Mouse (Mus musculus): Measurements from ENCODE around the gene Ttf1. TPM values are rescaled to one million over a fixed set of nuclear protein-coding genes. Genes with fewer than 3 reads are reported as not detected.
"Not testable (repeated sequence)": the region's sequence is repeated elsewhere in the genome, so short reads cannot be mapped to it uniquely, and the experiment has no call there.

Ttf1 gene
- polyA plus RNA-seq, 1 experiment from 2014 or later, result 12.0 TPM

- WGBS, result 96% methylated on average over 7 of the region's 7 CpGs
- H3K4me1 ChIP-seq, result no peaks in the 10 kb centered on the region
- peaks cover 85% of the 10 kb centered on the region for H3K36me3 ChIP-seq
- H3K4me3 ChIP-seq, result no peak overlapping the region
- H3K27ac ChIP-seq, result no peak overlapping the region
- no peaks in the 10 kb centered on the region for H3K27me3 ChIP-seq
- no peak overlapping the region for H3K9ac ChIP-seq
- no peaks in the 10 kb centered on the region for H3K9me3 ChIP-seq (replicated peaks)
- no peak overlapping the region for H3K4me2 ChIP-seq (replicated peaks)
- ATAC-seq (ENCODE audit: low FRiP score), result no peak
These were observed 14.6 kb downstream of the Ttf1 start for GRCm38 (mm10) chr2:29074676-29075075.

DNA sequence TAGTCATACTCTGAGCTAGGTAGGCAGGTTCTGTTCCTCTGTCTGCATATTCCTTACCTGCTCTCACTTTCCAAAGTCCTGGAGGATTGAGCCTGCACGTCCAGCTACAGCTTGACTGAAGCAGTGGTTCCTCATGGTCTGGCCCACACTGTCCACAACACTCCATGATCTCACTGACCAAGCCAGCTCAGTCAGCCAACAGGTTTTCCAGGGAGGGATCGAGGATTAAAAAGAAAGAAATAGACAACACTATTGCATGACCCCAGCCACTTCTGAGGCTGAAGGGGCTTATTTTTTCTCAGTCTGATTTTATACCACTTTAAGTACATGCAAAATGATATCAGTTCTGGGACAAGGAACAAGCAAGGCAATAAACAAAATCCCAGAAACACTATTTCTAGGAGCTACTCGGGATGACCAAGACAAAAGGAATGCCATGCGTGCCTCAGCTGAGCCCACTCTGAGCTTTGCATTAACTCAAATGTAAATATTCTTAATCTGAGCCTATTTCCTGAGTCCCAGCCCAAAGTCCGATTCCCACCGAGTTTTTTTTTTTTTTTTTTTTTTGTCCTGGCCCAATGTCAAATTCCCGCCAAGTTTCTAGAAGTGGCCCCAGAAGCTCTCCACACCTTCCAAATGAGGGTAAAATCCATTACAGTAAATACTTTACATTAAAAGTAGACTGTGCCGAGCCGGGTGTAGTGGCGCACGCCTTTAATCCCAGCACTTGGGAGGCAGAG, 15.4 kb downstream of the Ttf1 start:
- H3K9ac ChIP-seq, result no peak overlapping the region
- H3K4me1 ChIP-seq, result no peaks in the 10 kb centered on the region
- no peak overlapping the region for H3K4me2 ChIP-seq (replicated peaks)
- H3K36me3 ChIP-seq, result peaks cover 87% of the 10 kb centered on the region
- no peaks in the 10 kb centered on the region for H3K9me3 ChIP-seq (replicated peaks)
- no peak for ATAC-seq (ENCODE audit: low FRiP score)
- H3K27ac ChIP-seq, result no peak overlapping the region
- H3K4me3 ChIP-seq, result no peak overlapping the region
- 96% methylated on average over 11 of the region's 11 CpGs for WGBS
- no peaks in the 10 kb centered on the region for H3K27me3 ChIP-seq

GRCm38 (mm10) chr2:29076226-29076625, 16.2 kb downstream of the Ttf1 start:
- no peak overlapping the region for H3K27ac ChIP-seq
- no peaks in the 10 kb centered on the region for H3K9me3 ChIP-seq (replicated peaks)
- H3K4me1 ChIP-seq, result no peaks in the 10 kb centered on the region
- no peak overlapping the region for H3K4me2 ChIP-seq (replicated peaks)
- whole genome bisulfite sequencing, result 88% methylated on average over 2 of the region's 2 CpGs
- no peak overlapping the region for H3K9ac ChIP-seq
- H3K36me3 ChIP-seq, result peaks cover 87% of the 10 kb centered on the region
- no peak overlapping the region for H3K4me3 ChIP-seq
- ATAC-seq (ENCODE audit: low FRiP score), result no peak
- no peaks in the 10 kb centered on the region for H3K27me3 ChIP-seq

DNA sequence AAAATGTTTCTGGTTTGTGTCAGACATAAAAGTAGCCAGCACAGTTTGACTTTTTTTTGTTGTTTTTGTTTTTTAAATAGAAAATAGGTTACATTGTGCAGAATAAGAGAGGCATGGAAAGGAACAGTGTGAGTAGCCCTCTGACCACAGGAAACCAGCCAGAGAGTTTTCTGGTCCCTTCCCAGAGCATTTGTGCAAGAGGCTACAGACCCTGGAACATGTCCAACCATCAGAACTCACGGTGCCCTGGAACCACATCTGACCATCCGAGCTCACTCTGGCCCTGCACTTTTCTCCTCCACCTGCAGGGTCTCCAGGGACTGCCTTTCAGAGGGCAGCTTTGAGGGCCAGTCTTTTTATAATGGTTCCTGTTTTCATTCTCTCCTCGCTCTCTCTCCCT, 21.9 kb downstream of the Ttf1 start:
- Histone ChIP-seq H3K4me1 (no peaks in the 10 kb centered on the region), H3K9ac (no peak overlapping the region), H3K27ac (no peak overlapping the region), H3K36me3 (peaks cover 89% of the 10 kb centered on the region), H3K27me3 (no peaks in the 10 kb centered on the region), H3K9me3 (replicated peaks) (no peaks in the 10 kb centered on the region), H3K4me3 (no peak overlapping the region), H3K4me2 (replicated peaks) (no peak overlapping the region)
- 74% methylated on average over 3 of the region's 3 CpGs for WGBS
- ATAC-seq (ENCODE audit: low FRiP score), result no peak

GRCm38 (mm10) chr2:29086026-29086425, 26.0 kb downstream of the Ttf1 start:
- Histone ChIP-seq H3K36me3 (peaks cover 63% of the 10 kb centered on the region), H3K27me3 (no peaks in the 10 kb centered on the region), H3K27ac (no peak overlapping the region), H3K4me3 (no peak overlapping the region), H3K9ac (no peak overlapping the region), H3K4me1 (no peaks in the 10 kb centered on the region), H3K9me3 (replicated peaks) (no peaks in the 10 kb centered on the region), H3K4me2 (replicated peaks) (no peak overlapping the region)
- 97% methylated on average over 7 of the region's 7 CpGs for WGBS
- no peak for ATAC-seq (ENCODE audit: low FRiP score)

DNA sequence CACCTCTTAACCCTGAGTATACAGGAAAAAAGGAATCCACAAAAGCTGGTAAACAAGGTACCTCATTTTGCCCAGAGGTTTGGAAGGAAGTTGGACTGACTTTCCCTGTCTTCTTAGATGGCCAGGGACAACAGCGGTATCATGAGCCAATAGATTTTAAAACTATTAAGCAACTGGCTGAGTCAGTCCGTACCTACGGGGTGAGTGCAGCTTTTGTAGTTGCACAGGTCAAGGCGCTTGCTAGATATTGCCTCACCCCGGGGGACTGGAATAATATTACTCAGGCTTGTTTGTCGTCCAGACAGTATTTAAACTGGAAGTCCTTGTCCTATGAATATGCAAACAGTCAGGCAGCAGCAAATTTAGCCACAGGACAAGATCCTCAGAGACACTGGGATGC, 29.2 kb downstream of the Ttf1 start:
- WGBS, result 74% methylated on average over 6 of the region's 6 CpGs
- H3K9ac ChIP-seq; ATAC-seq (ENCODE audit: low FRiP score); H3K4me2 ChIP-seq (replicated peaks); H3K27me3 ChIP-seq; H3K27ac ChIP-seq; H3K4me3 ChIP-seq; H3K9me3 ChIP-seq (replicated peaks); H3K4me1 ChIP-seq: not testable (repeated sequence)
- H3K36me3 ChIP-seq, result peaks cover 31% of the 10 kb centered on the region

DNA sequence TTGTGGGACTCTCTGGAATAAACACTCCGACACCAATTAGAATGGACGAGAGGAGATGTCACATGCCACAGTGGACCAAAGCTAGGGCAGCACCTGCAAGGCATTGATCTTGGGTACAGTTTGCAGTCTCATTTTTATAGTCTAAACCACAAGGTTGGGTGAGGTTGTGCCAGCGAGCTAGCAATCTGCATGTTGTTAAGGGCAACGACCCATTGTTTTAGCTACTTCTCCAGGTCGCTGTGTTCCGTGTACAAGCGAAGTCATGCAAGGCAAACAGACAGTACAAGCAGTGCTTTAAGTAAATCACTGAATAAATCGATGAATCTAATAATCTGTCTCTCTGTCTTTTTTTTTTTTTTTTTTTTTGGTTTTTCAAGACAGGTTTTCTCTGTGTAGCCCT, 35.6 kb downstream of the Ttf1 start:
- no peaks in the 10 kb centered on the region for H3K36me3 ChIP-seq
- no peaks in the 10 kb centered on the region for H3K4me1 ChIP-seq
- H3K4me3 ChIP-seq, result no peak overlapping the region
- no peaks in the 10 kb centered on the region for H3K9me3 ChIP-seq (replicated peaks)
- H3K9ac ChIP-seq, result no peak overlapping the region
- H3K27me3 ChIP-seq, result no peaks in the 10 kb centered on the region
- no peak overlapping the region for H3K27ac ChIP-seq
- WGBS, result 87% methylated on average over 8 of the region's 8 CpGs
- H3K4me2 ChIP-seq (replicated peaks), result no peak overlapping the region
- no peak for ATAC-seq (ENCODE audit: low FRiP score)

DNA sequence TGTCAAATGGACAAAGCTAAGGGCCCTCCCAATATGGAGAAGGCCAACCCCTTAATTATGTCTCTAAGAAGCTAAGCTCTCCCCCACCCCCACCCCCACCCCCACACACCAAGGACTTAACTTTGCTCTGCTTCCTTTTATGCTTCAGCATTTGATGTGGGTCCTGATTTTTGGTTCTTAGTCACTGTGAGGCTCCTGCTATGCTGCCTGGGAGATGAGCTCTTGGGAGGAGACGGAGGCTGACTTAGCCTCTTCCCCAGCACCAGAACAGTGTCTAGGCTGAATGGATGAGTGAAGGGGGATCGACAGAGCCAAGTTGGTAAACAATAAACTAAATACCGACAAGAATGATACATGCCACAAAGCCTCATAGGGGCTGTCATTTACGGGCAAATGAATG, 36.7 kb downstream of the Ttf1 start:
- Histone ChIP-seq H3K4me1 (no peaks in the 10 kb centered on the region), H3K36me3 (no peaks in the 10 kb centered on the region), H3K27ac (no peak overlapping the region), H3K9me3 (replicated peaks) (no peaks in the 10 kb centered on the region), H3K27me3 (no peaks in the 10 kb centered on the region), H3K4me2 (replicated peaks) (no peak overlapping the region), H3K4me3 (no peak overlapping the region), H3K9ac (no peak overlapping the region)
- WGBS, result 66% methylated on average over 4 of the region's 4 CpGs
- ATAC-seq (ENCODE audit: low FRiP score), result no peak

- H3K27me3 ChIP-seq, result no peaks in the 10 kb centered on the region
These were observed 37.4 kb downstream of the Ttf1 start for GRCm38 (mm10) chr2:29097465-29097864.

GRCm38 (mm10) chr2:29097955-29098354, 37.9 kb downstream of the Ttf1 start:
- not testable (repeated sequence) for H3K4me2 ChIP-seq (replicated peaks); H3K27me3 ChIP-seq; H3K27ac ChIP-seq; H3K9me3 ChIP-seq (replicated peaks); ATAC-seq (ENCODE audit: low FRiP score); H3K36me3 ChIP-seq; H3K4me1 ChIP-seq; H3K9ac ChIP-seq; H3K4me3 ChIP-seq
- 95% methylated on average over 4 of the region's 5 CpGs for whole genome bisulfite sequencing

More at GRCm38 (mm10) chr2:29097465-29097864, 37.4 kb downstream of the Ttf1 start:
- whole genome bisulfite sequencing, result 79% methylated on average over 3 of the region's 3 CpGs
- H3K27ac ChIP-seq, result no peak overlapping the region
- no peaks in the 10 kb centered on the region for H3K9me3 ChIP-seq (replicated peaks)
- H3K4me3 ChIP-seq, result no peak overlapping the region
- no peak overlapping the region for H3K4me2 ChIP-seq (replicated peaks)
- H3K4me1 ChIP-seq, result no peaks in the 10 kb centered on the region
- no peak for ATAC-seq (ENCODE audit: low FRiP score)
- H3K9ac ChIP-seq, result no peak overlapping the region
- H3K36me3 ChIP-seq, result no peaks in the 10 kb centered on the region

DNA sequence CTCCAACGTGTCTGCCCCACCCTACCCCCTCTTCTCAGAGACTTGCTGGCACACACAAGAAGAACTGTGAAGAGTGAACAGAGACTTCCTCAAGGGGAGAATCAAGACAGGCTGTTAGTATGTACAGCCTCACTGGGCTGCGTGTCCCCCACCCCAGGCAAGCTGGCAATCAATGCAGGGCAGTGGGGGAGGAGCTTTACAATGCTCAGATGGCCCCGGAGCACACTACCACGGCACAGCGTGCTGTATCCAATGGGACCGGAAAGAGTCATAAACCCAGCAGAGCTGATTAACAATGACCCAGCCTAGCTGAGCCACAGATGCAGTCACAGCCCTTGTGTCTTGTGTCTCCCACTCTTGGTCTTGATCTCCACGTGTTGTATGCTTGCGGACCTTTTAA, 38.7 kb downstream of the Ttf1 start:
- no peak for ATAC-seq (ENCODE audit: low FRiP score)
- Histone ChIP-seq H3K9ac (no peak overlapping the region), H3K36me3 (no peaks in the 10 kb centered on the region), H3K27ac (no peak overlapping the region), H3K27me3 (no peaks in the 10 kb centered on the region), H3K4me2 (replicated peaks) (no peak overlapping the region), H3K9me3 (replicated peaks) (no peaks in the 10 kb centered on the region), H3K4me3 (no peak overlapping the region), H3K4me1 (no peaks in the 10 kb centered on the region)
- 75% methylated on average over 8 of the region's 8 CpGs for WGBS

DNA sequence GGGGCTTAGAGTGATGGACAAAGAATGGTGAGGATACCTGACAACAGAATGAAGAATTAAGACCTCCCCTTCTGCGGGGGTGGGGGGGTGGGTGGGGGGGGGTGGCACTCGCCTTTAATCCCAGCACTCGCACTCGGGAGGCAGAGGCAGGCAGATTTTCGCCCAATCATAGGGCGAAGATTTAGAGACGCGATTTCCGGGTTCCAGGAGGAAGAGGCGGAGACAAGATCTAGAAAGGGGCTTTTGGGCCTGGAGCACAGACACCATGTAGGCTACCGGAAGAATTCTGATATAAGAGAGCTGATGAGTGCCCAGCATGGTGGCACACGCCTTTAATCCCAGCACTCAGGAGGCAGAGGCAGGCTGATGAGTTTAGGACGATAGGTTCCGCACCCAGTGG, 39.6 kb downstream of the Ttf1 start:
- Histone ChIP-seq H3K9me3 (replicated peaks) (no peaks in the 10 kb centered on the region), H3K4me2 (replicated peaks) (no peak overlapping the region), H3K27me3 (no peaks in the 10 kb centered on the region), H3K4me1 (no peaks in the 10 kb centered on the region), H3K9ac (no peak overlapping the region), H3K4me3 (no peak overlapping the region), H3K36me3 (no peaks in the 10 kb centered on the region), H3K27ac (no peak overlapping the region)
- no peak for ATAC-seq (ENCODE audit: low FRiP score)
- 87% methylated on average over 14 of the region's 14 CpGs for WGBS

DNA sequence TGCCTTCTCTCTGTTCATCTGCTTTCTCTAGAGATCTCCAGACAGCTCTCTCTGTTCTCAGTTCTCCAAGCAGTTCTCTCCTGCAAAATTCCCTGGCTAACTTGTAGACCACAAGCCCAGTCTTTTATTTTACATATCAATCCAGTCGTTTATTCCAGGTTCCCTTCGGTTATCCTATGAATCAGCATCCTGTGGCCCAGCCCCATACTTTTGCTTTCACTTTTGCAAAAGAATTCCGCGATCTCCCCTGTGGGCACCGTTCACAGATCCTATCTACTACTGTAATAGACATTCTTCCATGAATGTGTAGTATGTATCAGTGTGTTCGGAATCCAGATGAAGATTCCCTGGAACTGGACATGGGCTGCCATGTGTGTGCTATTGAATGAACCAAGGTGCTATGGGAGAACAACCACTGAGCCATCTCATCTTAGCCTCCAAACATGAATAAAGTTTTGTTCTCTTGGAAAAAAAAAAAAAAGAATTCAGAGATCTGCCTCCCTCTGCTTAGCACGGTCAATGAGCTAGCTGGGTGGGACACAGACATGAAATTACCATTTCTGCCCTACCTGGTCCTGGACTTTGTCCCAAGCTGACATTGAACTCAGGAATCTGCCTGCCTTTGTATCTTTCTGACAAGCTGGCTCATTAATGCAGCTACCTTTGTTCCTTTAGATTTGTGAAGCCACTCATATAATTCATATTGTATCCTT, 40.9 kb downstream of the Ttf1 start:
- no peaks in the 10 kb centered on the region for H3K4me1 ChIP-seq
- 84% methylated on average over 7 of the region's 7 CpGs for WGBS
- H3K9ac ChIP-seq, result no peak overlapping the region
- H3K27ac ChIP-seq, result no peak overlapping the region
- no peak overlapping the region for H3K4me2 ChIP-seq (replicated peaks)
- no peaks in the 10 kb centered on the region for H3K27me3 ChIP-seq
- H3K9me3 ChIP-seq (replicated peaks), result no peaks in the 10 kb centered on the region
- H3K4me3 ChIP-seq, result no peak overlapping the region
- H3K36me3 ChIP-seq, result no peaks in the 10 kb centered on the region
- no peak for ATAC-seq (ENCODE audit: low FRiP score)

Data from hindbrain, embryonic 12.5 days (tissue).